ENCODE assay signal across 23 mouse cellular contexts in genomic region chr8:46143470-46143869, GRCm38 (mm10). TPM values are rescaled to one million over a fixed set of nuclear protein-coding genes. Genes with fewer than 3 reads are reported as not detected.
DNase-seq lines count a peak whose midpoint lies in the region; ATAC-seq and TF ChIP-seq lines count a peak whose summit lies in the region.
"Had no signal": no experiment of that assay in that cellular context is flagged by ENCODE, and none has a peak within 500 bp of the region (broad histone marks: within the 10 kb centered on the region; RNA-seq: fewer than 3 reads in every experiment).

No protein-coding gene starts in this region.

- DNase-seq in embryonic facial prominence, embryonic 10.5 days (ENCODE audit: low spot score), result no peak
- DNase-seq in liver, result no peak
- DNase-seq in stomach, postnatal 0 days (ENCODE audit: low spot score), result no peak
- no peak for DNase-seq in layer of hippocampus, adult 18-20 months (ENCODE audit: low spot score in 2 of 2)
- DNase-seq in left cerebral cortex, adult 2 months (ENCODE audit: extremely low spot score in 1 of 2, low spot score in 2 of 2), result no peak
- DNase-seq: adrenal gland, postnatal 10 days; cerebellum, adult 18-20 months; cerebellum, postnatal 36 days; heart, postnatal 4 days; kidney, adult 8-10 months; kidney, postnatal 10 days; lung, postnatal 10 days; right cerebral cortex, postnatal 14 days; spleen, adult 18-20 months; thymus, postnatal 14 days had no signal

- no peak for TF ChIP-seq EP300 in stomach, postnatal 0 days (optimal IDR thresholded peaks at IDR 0.05)

- H3K27me3 ChIP-seq in embryonic facial prominence, embryonic 12.5 days, result no peaks in the 10 kb centered on the region
- H3K27me3 ChIP-seq in embryonic facial prominence, embryonic 10.5 days (replicated peaks; ENCODE audit: low read depth, poor library complexity, severe bottlenecking), result no peaks in the 10 kb centered on the region
- H3K27me3 ChIP-seq in liver, embryonic 12.5 days (replicated peaks), result no peaks in the 10 kb centered on the region
- no peaks in the 10 kb centered on the region for H3K27me3 ChIP-seq in intestine, embryonic 16.5 days (replicated peaks; ENCODE audit: control insufficient read depth, insufficient read depth, low read length)
- H3K27me3 ChIP-seq in stomach, postnatal 0 days (ENCODE audit: control insufficient read depth, insufficient read depth, low read length), result no peaks in the 10 kb centered on the region
- H3K27me3 ChIP-seq: heart, embryonic 15.5 days; limb, embryonic 13.5 days; neural tube, embryonic 12.5 days had no signal

- H3K27ac ChIP-seq in embryonic facial prominence, embryonic 12.5 days, result no peak overlapping the region
- no peak overlapping the region for H3K27ac ChIP-seq in embryonic facial prominence, embryonic 10.5 days (replicated peaks)
- no peak overlapping the region for H3K27ac ChIP-seq in liver, embryonic 12.5 days
- H3K27ac ChIP-seq in intestine, embryonic 16.5 days (ENCODE audit: low read length), result no peak overlapping the region
- no peak overlapping the region for H3K27ac ChIP-seq in stomach, postnatal 0 days (replicated peaks)
- no peak overlapping the region for H3K27ac ChIP-seq in left cerebral cortex, adult 2 months
- H3K27ac ChIP-seq: heart, embryonic 15.5 days; limb, embryonic 13.5 days; neural tube, embryonic 12.5 days had no signal

- H3K4me2 ChIP-seq in embryonic facial prominence, embryonic 12.5 days (replicated peaks), result 0 out of 2 replicates have a peak overlapping the region, but pooled peaks have one; percentile 9
- H3K4me2 ChIP-seq in liver, embryonic 12.5 days, result no peak overlapping the region
- no peak overlapping the region for H3K4me2 ChIP-seq in intestine, embryonic 16.5 days (ENCODE audit: low read depth, low read length)
- no peak overlapping the region for H3K4me2 ChIP-seq in stomach, postnatal 0 days (replicated peaks; ENCODE audit: low read depth)
- H3K4me2 ChIP-seq: heart, embryonic 15.5 days; limb, embryonic 13.5 days; neural tube, embryonic 12.5 days had no signal

- no peak overlapping the region for H3K9ac ChIP-seq in embryonic facial prominence, embryonic 12.5 days
- H3K9ac ChIP-seq in liver, embryonic 12.5 days, result no peak overlapping the region
- H3K9ac ChIP-seq in intestine, embryonic 16.5 days (ENCODE audit: low read depth, low read length), result no peak overlapping the region
- H3K9ac ChIP-seq in stomach, postnatal 0 days (ENCODE audit: low read length), result no peak overlapping the region
- H3K9ac ChIP-seq: heart, embryonic 15.5 days; limb, embryonic 13.5 days; neural tube, embryonic 12.5 days had no signal

- intact Hi-C loops in left cerebral cortex, adult 2 months (cut with DNase I), result no loop called here

- no peaks in the 10 kb centered on the region for H3K36me3 ChIP-seq in embryonic facial prominence, embryonic 12.5 days
- no peaks in the 10 kb centered on the region for H3K36me3 ChIP-seq in embryonic facial prominence, embryonic 10.5 days (replicated peaks)
- H3K36me3 ChIP-seq in liver, embryonic 12.5 days, result no peaks in the 10 kb centered on the region
- H3K36me3 ChIP-seq in intestine, embryonic 16.5 days (ENCODE audit: control insufficient read depth, insufficient read depth, low read length), result no peaks in the 10 kb centered on the region
- no peaks in the 10 kb centered on the region for H3K36me3 ChIP-seq in stomach, postnatal 0 days (ENCODE audit: control insufficient read depth, insufficient read depth, low read length)
- H3K36me3 ChIP-seq: heart, embryonic 15.5 days; limb, embryonic 13.5 days; neural tube, embryonic 12.5 days had no signal

- 52% methylated on average over 5 of the region's 5 CpGs for WGBS in embryonic facial prominence, embryonic 12.5 days
- 61% methylated on average over 5 of the region's 5 CpGs for WGBS in embryonic facial prominence, embryonic 10.5 days
- WGBS in liver, embryonic 12.5 days (ENCODE audit: insufficient replicate concordance), result 36% methylated on average over 5 of the region's 5 CpGs
- 41% methylated on average over 5 of the region's 5 CpGs for WGBS in intestine, embryonic 16.5 days
- WGBS in stomach, postnatal 0 days, result 64% methylated on average over 5 of the region's 5 CpGs

- no peaks in the 10 kb centered on the region for H3K9me3 ChIP-seq in embryonic facial prominence, embryonic 12.5 days
- H3K9me3 ChIP-seq in embryonic facial prominence, embryonic 10.5 days, result no peaks in the 10 kb centered on the region
- H3K9me3 ChIP-seq in liver, embryonic 12.5 days (replicated peaks), result no peaks in the 10 kb centered on the region
- no peaks in the 10 kb centered on the region for H3K9me3 ChIP-seq in intestine, embryonic 16.5 days (ENCODE audit: control insufficient read depth, low read length)
- H3K9me3 ChIP-seq in stomach, postnatal 0 days (ENCODE audit: control insufficient read depth, low read length), result no peaks in the 10 kb centered on the region
- H3K9me3 ChIP-seq: G1E; heart, embryonic 15.5 days; limb, embryonic 13.5 days; neural tube, embryonic 12.5 days had no signal

- ATAC-seq in embryonic facial prominence, embryonic 12.5 days (ENCODE audit: insufficient number of reproducible peaks, insufficient read depth, low FRiP score, low TSS enrichment), result no peak
- peak; percentile 40 for ATAC-seq in liver, embryonic 12.5 days
- peak; percentile 76 for ATAC-seq in intestine, embryonic 16.5 days
- ATAC-seq in stomach, postnatal 0 days (ENCODE audit: low FRiP score, low TSS enrichment), result peak; percentile 29; the same call in 1 of the 2 replicates
- ATAC-seq: forebrain, embryonic 16.5 days had no signal

- no peak for TF ChIP-seq CTCF in stomach, postnatal 0 days (IDR thresholded peaks at IDR 0.05; ENCODE audit: low read depth)
- no peak for TF ChIP-seq CTCF in left cerebral cortex, adult 2 months (IDR thresholded peaks at IDR 0.05)

- H3K4me1 ChIP-seq in embryonic facial prominence, embryonic 12.5 days, result peaks cover 6% of the 10 kb centered on the region; the same call in 1 of the 2 replicates
- H3K4me1 ChIP-seq in embryonic facial prominence, embryonic 10.5 days, result peaks cover 36% of the 10 kb centered on the region
- peaks cover 27% of the 10 kb centered on the region for H3K4me1 ChIP-seq in liver, embryonic 12.5 days
- H3K4me1 ChIP-seq in intestine, embryonic 16.5 days (ENCODE audit: control insufficient read depth, insufficient read depth, low read length), result peaks cover 27% of the 10 kb centered on the region
- H3K4me1 ChIP-seq in stomach, postnatal 0 days (replicated peaks; ENCODE audit: control insufficient read depth, insufficient read depth), result no peaks in the 10 kb centered on the region; the same call in 1 of the 2 replicates
- H3K4me1 ChIP-seq: neural tube, embryonic 12.5 days had no signal

- H3K4me3 ChIP-seq in embryonic facial prominence, embryonic 12.5 days, result no peak overlapping the region
- no peak overlapping the region for H3K4me3 ChIP-seq in embryonic facial prominence, embryonic 10.5 days
- no peak overlapping the region for H3K4me3 ChIP-seq in liver, embryonic 12.5 days
- H3K4me3 ChIP-seq in intestine, embryonic 16.5 days (ENCODE audit: low read length), result no peak overlapping the region
- no peak overlapping the region for H3K4me3 ChIP-seq in stomach, postnatal 0 days (ENCODE audit: low read depth, low read length)
- H3K4me3 ChIP-seq in left cerebral cortex, adult 2 months, result no peak overlapping the region
- H3K4me3 ChIP-seq: heart, embryonic 15.5 days; limb, embryonic 13.5 days; neural tube, embryonic 12.5 days had no signal

RNA-seq across cellular contexts. Expression of gene Cfap97, which starts 8.1 kb away (rescaled TPM):
- polyA plus RNA-seq in embryonic facial prominence, embryonic 12.5 days (2016; fragmentation: Nextera tagmentation; extraction: Ambion mirVana), result 27.0 and 33.1 TPM in 2 replicates
- 20.2 and 25.1 TPM in 2 replicates for polyA plus RNA-seq in embryonic facial prominence, embryonic 10.5 days (2016; fragmentation: Nextera tagmentation; extraction: Ambion mirVana)
- 12.1 and 12.5 TPM in 2 replicates for polyA plus RNA-seq in liver, embryonic 12.5 days (2016; fragmentation: Nextera tagmentation; extraction: Ambion mirVana)
- polyA plus RNA-seq in intestine, embryonic 16.5 days (2015; fragmentation: Nextera tagmentation; extraction: Ambion mirVana), result 15.0 and 17.1 TPM in 2 replicates
- polyA plus RNA-seq in stomach, postnatal 0 days (2015; fragmentation: Nextera tagmentation; extraction: Ambion mirVana), result 12.2 and 16.9 TPM in 2 replicates
- total RNA-seq in layer of hippocampus, adult 18-20 months (2021), result 10 to 100 TPM; 24.8 to 25.9 TPM
- 10 to 100 TPM; 21.6 to 22.4 TPM for total RNA-seq in left cerebral cortex, adult 2 months (2021)

RNA-seq across cellular contexts. Expression of gene Snx25, which starts 8.5 kb away (rescaled TPM):
- polyA plus RNA-seq in embryonic facial prominence, embryonic 12.5 days (2016; fragmentation: Nextera tagmentation; extraction: Ambion mirVana), result 5.5 and 6.6 TPM in 2 replicates
- 3.0 and 4.1 TPM in 2 replicates for polyA plus RNA-seq in embryonic facial prominence, embryonic 10.5 days (2016; fragmentation: Nextera tagmentation; extraction: Ambion mirVana)
- 5.7 and 6.2 TPM in 2 replicates for polyA plus RNA-seq in liver, embryonic 12.5 days (2016; fragmentation: Nextera tagmentation; extraction: Ambion mirVana)
- polyA plus RNA-seq in intestine, embryonic 16.5 days (2015; fragmentation: Nextera tagmentation; extraction: Ambion mirVana), result 5.9 and 7.6 TPM in 2 replicates
- 3.1 and 4.3 TPM in 2 replicates for polyA plus RNA-seq in stomach, postnatal 0 days (2015; fragmentation: Nextera tagmentation; extraction: Ambion mirVana)
- total RNA-seq in layer of hippocampus, adult 18-20 months (2021), result 10 to 100 TPM; 47.2 to 50.9 TPM
- total RNA-seq in left cerebral cortex, adult 2 months (2021), result 10 to 100 TPM; 45.7 to 48.0 TPM
